Mouse (Mus musculus) midbrain, embryonic 12.5 days (tissue): ENCODE data around the gene Mixl1. TPM values are rescaled to one million over a fixed set of nuclear protein-coding genes. Genes with fewer than 3 reads are reported as not detected.

ENCODE experiments used
- ATAC-seq: fragments of 200-750 bp; cut with Nextera tagmentation; 2 replicates; pipeline ENCODE4 v1.8.0; 2017; ENCODE audit warnings: low read depth, moderate TSS enrichment, moderate library complexity; ENCODE audit not compliant: low FRiP score
- H3K27ac ChIP-seq: fragments of 300-500 bp; sonication (generic); replicated peaks from 2 replicates; pipeline ENCODE4 v1.5.1; 2016; ENCODE audit warnings: mild to moderate bottlenecking
- H3K27me3 ChIP-seq: fragments of 300-500 bp; sonication (generic); 2 replicates; pipeline ENCODE4 v1.6.1; 2016; ENCODE audit warnings: mild to moderate bottlenecking
- H3K36me3 ChIP-seq: fragments of 300-500 bp; sonication (generic); 2 replicates; pipeline ENCODE4 v1.6.1; 2016
- H3K4me1 ChIP-seq: fragments of 300-500 bp; sonication (generic); 2 replicates; pipeline ENCODE4 v1.6.1; 2016
- H3K4me2 ChIP-seq: fragments of 300-500 bp; sonication (generic); replicated peaks from 2 replicates; pipeline ENCODE4 v1.6.1; 2016; ENCODE audit warnings: mild to moderate bottlenecking, moderate library complexity
- H3K4me3 ChIP-seq: fragments of 300-500 bp; sonication (generic); 2 replicates; pipeline ENCODE4 v1.5.1; 2016; ENCODE audit warnings: mild to moderate bottlenecking
- H3K9ac ChIP-seq: fragments of 300-500 bp; sonication (generic); replicated peaks from 2 replicates; pipeline ENCODE4 v1.6.1; 2016; ENCODE audit warnings: mild to moderate bottlenecking, moderate library complexity
- H3K9me3 ChIP-seq: fragments of 300-500 bp; sonication (generic); 2 replicates; pipeline ENCODE4 v1.6.1; 2016; ENCODE audit warnings: mild to moderate bottlenecking
- WGBS: fragments of 180-500 bp; shearing (Covaris S2); methylation state at CpG from one replicate; pipeline ENCODE4 v1.1.7; 2016; 5-methylcytosine and 5-hydroxymethylcytosine counted together
- polyA plus RNA-seq: library from polyadenylated mRNA; unstranded; fragments of >200 nt; fragmentation: Nextera tagmentation; extraction: Ambion mirVana; gene quantifications from 2 replicates; pipeline ENCODE4 v1.2.1, GENCODE M21; 2016

Mixl1 gene
- polyA plus RNA-seq, 1 experiment from 2014 or later = 0.08 TPM

- no peaks in the 10 kb centered on the region for H3K4me1 ChIP-seq
- 69% methylated on average over 3 of the region's 3 CpGs for WGBS
- no peak overlapping the region for H3K4me3 ChIP-seq
- no peaks in the 10 kb centered on the region for H3K27me3 ChIP-seq
- no peak for ATAC-seq
- no peaks in the 10 kb centered on the region for H3K9me3 ChIP-seq
- H3K4me2 ChIP-seq = no peak overlapping the region
- no peak overlapping the region for H3K27ac ChIP-seq
- H3K9ac ChIP-seq = no peak overlapping the region
- H3K36me3 ChIP-seq = no peaks in the 10 kb centered on the region
Measured at GRCm38 (mm10) chr1:180707368-180707767, 10.5 kb upstream of the Mixl1 start.

DNA sequence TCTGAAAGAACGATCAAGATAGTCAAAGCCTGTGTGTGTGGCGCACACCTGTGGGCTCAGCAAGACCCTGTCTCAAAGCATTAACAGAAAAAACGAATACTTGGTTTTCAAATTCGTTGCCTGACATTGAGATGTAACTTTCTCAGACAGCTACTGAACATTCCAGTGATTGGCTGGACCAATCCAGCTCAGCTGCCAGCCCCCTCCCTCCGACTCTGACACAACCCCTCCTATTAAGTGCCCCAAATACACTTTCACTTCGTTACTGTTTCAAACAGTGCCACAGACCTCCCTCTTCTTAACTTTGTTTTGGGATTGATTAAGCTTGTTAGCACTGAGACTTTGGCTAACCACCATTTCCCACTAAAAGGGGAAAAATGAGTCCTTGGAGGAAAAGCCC lies 6.6 kb upstream of the Mixl1 start:
- Histone ChIP-seq H3K9me3 (no peaks in the 10 kb centered on the region), H3K36me3 (no peaks in the 10 kb centered on the region), H3K9ac (no peak overlapping the region), H3K4me1 (no peaks in the 10 kb centered on the region), H3K27me3 (peaks cover 9% of the 10 kb centered on the region), H3K4me3 (no peak overlapping the region), H3K4me2 (no peak overlapping the region), H3K27ac (no peak overlapping the region)
- WGBS = 59% methylated on average over 6 of the region's 6 CpGs
- no peak for ATAC-seq

DNA sequence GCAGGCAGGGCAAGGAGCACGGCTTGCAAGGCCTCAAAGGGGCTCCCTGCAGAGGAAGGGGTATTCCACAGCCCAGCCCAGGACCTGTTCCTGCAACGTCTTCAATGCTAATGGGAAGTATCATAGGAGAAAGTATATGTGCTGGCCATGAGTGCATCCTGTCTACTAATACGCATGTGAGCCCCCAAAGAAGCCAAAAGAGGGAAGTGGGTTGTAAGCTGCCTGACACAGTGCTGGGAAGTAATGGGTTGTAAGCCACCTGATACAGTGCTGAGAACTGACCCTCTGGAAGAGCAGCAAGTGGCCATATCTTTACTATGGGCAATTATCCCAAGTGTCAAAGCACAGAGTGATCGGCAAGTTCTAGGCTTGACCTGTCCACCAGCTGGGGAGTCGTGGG lies 1.2 kb upstream of the Mixl1 start:
- H3K4me2 ChIP-seq = no peak overlapping the region
- no peak for ATAC-seq
- H3K4me1 ChIP-seq = peaks cover 10% of the 10 kb centered on the region
- no peak overlapping the region for H3K4me3 ChIP-seq
- no peak overlapping the region for H3K9ac ChIP-seq
- H3K9me3 ChIP-seq = no peaks in the 10 kb centered on the region
- no peaks in the 10 kb centered on the region for H3K36me3 ChIP-seq
- 52% methylated on average over 5 of the region's 5 CpGs for WGBS
- H3K27ac ChIP-seq = no peak overlapping the region
- peaks cover 51% of the 10 kb centered on the region for H3K27me3 ChIP-seq

DNA sequence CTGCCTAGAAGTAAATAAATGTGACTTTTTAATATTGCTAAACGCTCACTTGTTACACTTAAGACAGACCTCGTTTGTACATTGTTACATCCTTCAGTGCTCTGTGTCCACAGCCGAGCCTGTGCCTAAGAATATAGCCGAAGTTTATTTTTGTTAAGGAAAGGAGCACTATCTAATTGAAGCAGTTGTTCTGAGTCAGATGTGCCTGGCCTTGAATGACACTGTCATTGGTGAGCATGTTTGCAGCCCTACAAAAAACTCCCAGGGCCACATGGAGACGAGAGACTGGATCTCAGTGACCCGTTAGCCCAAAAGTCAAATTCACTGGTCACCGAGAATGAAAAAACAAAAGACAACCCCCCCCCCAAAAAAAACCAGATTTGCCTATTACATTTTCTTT lies 5.5 kb downstream of the Mixl1 start:
- ATAC-seq = no peak
- 90% methylated on average over 7 of the region's 7 CpGs for WGBS
- Histone ChIP-seq H3K4me1 (no peaks in the 10 kb centered on the region), H3K27ac (no peak overlapping the region), H3K36me3 (peaks cover 40% of the 10 kb centered on the region), H3K9ac (no peak overlapping the region), H3K4me2 (no peak overlapping the region), H3K9me3 (no peaks in the 10 kb centered on the region), H3K27me3 (peaks cover 21% of the 10 kb centered on the region), H3K4me3 (no peak overlapping the region)

Other genes with a start within 250 kb of the Mixl1 start
- 0.46 and 0.97 TPM in 2 replicates for gene Stum, start 213.5 kb downstream of the Mixl1 start, polyA plus RNA-seq
- 219 and 220 TPM in 2 replicates for gene Parp1, start 128.1 kb downstream of the Mixl1 start, polyA plus RNA-seq
- 24.7 and 25.9 TPM in 2 replicates for gene Lin9, start 55.9 kb downstream of the Mixl1 start, polyA plus RNA-seq
- gene Acbd3, start 29.0 kb upstream of the Mixl1 start, polyA plus RNA-seq = 27.4 and 29.3 TPM in 2 replicates
- gene H3f3a, start 116.9 kb upstream of the Mixl1 start, polyA plus RNA-seq = 3,369 and 3,552 TPM in 2 replicates
- gene Sde2, start 154.1 kb upstream of the Mixl1 start, polyA plus RNA-seq = 36.3 and 36.7 TPM in 2 replicates
- not detected in 2 replicates for gene Lefty2, start 196.1 kb upstream of the Mixl1 start, polyA plus RNA-seq
- 94.0 and 98.4 TPM in 2 replicates for gene Pycr2, start 207.3 kb upstream of the Mixl1 start, polyA plus RNA-seq
- gene Lefty1, start 238.0 kb upstream of the Mixl1 start, polyA plus RNA-seq = 0.56 and 1.6 TPM in 2 replicates
- 2.9 TPM in 2 replicates for gene Tmem63a, start 245.3 kb upstream of the Mixl1 start, polyA plus RNA-seq